Mouse (Mus musculus): ENCODE data around the gene Sufu. TPM values are rescaled to one million over a fixed set of nuclear protein-coding genes. Genes with fewer than 3 reads are reported as not detected.

The Sufu gene
- total and polyA plus RNA-seq, 2 experiments from 2014 or later, result 17.2 to 21.4 TPM

DNA sequence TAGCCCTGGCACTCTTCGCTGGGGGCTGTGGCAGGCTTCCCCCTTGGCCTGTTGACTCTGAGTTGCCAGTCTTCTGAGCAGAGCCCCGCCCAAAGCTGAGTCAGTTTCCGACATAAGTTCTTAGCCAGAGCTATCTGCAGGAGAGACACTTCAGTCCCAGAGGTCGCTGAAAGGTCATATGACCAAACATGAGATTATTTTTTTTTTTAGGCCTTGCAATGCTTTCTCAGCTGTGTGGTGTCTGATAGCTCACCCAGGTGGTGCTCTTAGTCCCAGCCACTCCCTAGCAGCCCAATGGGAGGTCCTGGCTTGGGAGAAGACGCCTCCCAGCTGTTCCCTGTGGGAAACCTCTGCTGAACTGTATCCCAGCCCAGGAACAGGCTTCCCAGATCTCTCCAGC is 82.1 kb downstream of the Sufu start:
- Histone ChIP-seq H3K4me2 (ENCODE audit: low read depth, low read length) (no peak overlapping the region), H3K27me3 (ENCODE audit: insufficient read depth, low read length) (no peaks in the 10 kb centered on the region), H3K9ac (replicated peaks; ENCODE audit: low read length) (no peak overlapping the region), H3K4me3 (ENCODE audit: low read length) (no peak overlapping the region), H3K36me3 (ENCODE audit: insufficient read depth, low read length) (peaks cover 11% of the 10 kb centered on the region), H3K9me3 (ENCODE audit: low read length) (no peaks in the 10 kb centered on the region), H3K4me1 (ENCODE audit: insufficient read depth, low read length) (peaks cover 18% of the 10 kb centered on the region), H3K27ac (peak overlapping the region; percentile 48; the same call in 1 of the 2 replicates)
- TF ChIP-seq CTCF (IDR thresholded peaks at IDR 0.05; ENCODE audit: low read depth), result no peak
- WGBS, result 76% methylated on average over 5 of the region's 5 CpGs
- DNase-seq (ENCODE audit: low spot score), result no peak
- ATAC-seq, result no peak

GRCm38 (mm10) chr19:46479306-46480075 is 82.8 kb downstream of the Sufu start:
- H3K4me3 ChIP-seq (ENCODE audit: low read length), result no peak overlapping the region
- DNase-seq (ENCODE audit: low spot score), result no peak
- peak overlapping the region; percentile 29; the same call in 1 of the 2 replicates for H3K27ac ChIP-seq
- no peak for ATAC-seq
- peaks cover 25% of the 10 kb centered on the region for H3K4me1 ChIP-seq (ENCODE audit: insufficient read depth, low read length)
- H3K4me2 ChIP-seq (ENCODE audit: low read depth, low read length), result no peak overlapping the region
- TF ChIP-seq CTCF (IDR thresholded peaks at IDR 0.05; ENCODE audit: low read depth), result no peak
- no peaks in the 10 kb centered on the region for H3K27me3 ChIP-seq (ENCODE audit: insufficient read depth, low read length)
- H3K36me3 ChIP-seq (ENCODE audit: insufficient read depth, low read length), result peaks cover 9% of the 10 kb centered on the region
- no peaks in the 10 kb centered on the region for H3K9me3 ChIP-seq (ENCODE audit: low read length)
- no peak overlapping the region; the same call in 1 of the 2 replicates for H3K9ac ChIP-seq (replicated peaks; ENCODE audit: low read length)
- WGBS, result 64% methylated on average over 21 of the region's 21 CpGs

GRCm38 (mm10) chr19:46480624-46481345 is 84.1 kb downstream of the Sufu start:
- WGBS, result 75% methylated on average over 10 of the region's 10 CpGs
- TF ChIP-seq CTCF (IDR thresholded peaks at IDR 0.05; ENCODE audit: low read depth), result no peak
- Histone ChIP-seq H3K9me3 (ENCODE audit: low read length) (no peaks in the 10 kb centered on the region), H3K9ac (replicated peaks; ENCODE audit: low read length) (no peak overlapping the region), H3K4me1 (ENCODE audit: insufficient read depth, low read length) (peaks cover 32% of the 10 kb centered on the region), H3K4me3 (ENCODE audit: low read length) (no peak overlapping the region), H3K27me3 (ENCODE audit: insufficient read depth, low read length) (no peaks in the 10 kb centered on the region), H3K27ac (peak overlapping the region; percentile 23; the same call in 1 of the 2 replicates), H3K4me2 (ENCODE audit: low read depth, low read length) (no peak overlapping the region), H3K36me3 (ENCODE audit: insufficient read depth, low read length) (0 out of 2 replicates have a peak, but pooled peaks cover under 1% of the 10 kb centered on the region)
- ATAC-seq (no peak), DNase-seq (ENCODE audit: low spot score) (no peak)

- WGBS, result 25% methylated on average over 3 of the region's 3 CpGs
- Histone ChIP-seq H3K36me3 (ENCODE audit: insufficient read depth, low read length) (0 out of 2 replicates have a peak, but pooled peaks cover 6% of the 10 kb centered on the region), H3K9me3 (ENCODE audit: low read length) (no peaks in the 10 kb centered on the region), H3K27ac (peak overlapping the region; percentile 23; the same call in 1 of the 2 replicates), H3K4me2 (ENCODE audit: low read depth, low read length) (no peak overlapping the region), H3K4me1 (ENCODE audit: insufficient read depth, low read length) (peaks cover 32% of the 10 kb centered on the region), H3K4me3 (ENCODE audit: low read length) (no peak overlapping the region), H3K27me3 (ENCODE audit: insufficient read depth, low read length) (no peaks in the 10 kb centered on the region), H3K9ac (replicated peaks; ENCODE audit: low read length) (no peak overlapping the region)
- no peak for TF ChIP-seq CTCF (IDR thresholded peaks at IDR 0.05; ENCODE audit: low read depth)
- ATAC-seq (no peak), DNase-seq (ENCODE audit: low spot score) (no peak)
Measured at GRCm38 (mm10) chr19:46481352-46481751, 84.7 kb downstream of the Sufu start.

DNA sequence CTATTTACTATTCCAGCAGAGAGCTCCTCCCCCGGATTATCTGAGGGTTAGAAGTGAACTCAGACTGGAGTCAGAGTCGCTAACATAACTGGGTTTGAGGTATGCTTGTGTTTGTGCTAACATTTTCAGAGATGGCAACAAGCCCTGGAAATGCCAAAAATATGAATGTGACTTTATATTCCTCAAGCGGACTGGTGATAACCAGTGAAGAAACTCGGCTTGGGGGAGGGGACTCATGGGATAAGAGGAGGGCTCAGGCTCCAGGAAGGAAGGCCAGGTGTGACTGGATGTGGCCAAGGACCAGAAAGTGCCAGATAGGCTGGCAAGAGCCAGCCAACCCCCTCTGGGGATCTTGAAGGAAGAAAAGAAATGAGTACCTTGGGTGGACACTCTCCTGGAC is 85.1 kb downstream of the Sufu start:
- 0 out of 2 replicates have a peak, but pooled peaks cover 10% of the 10 kb centered on the region for H3K36me3 ChIP-seq (ENCODE audit: insufficient read depth, low read length)
- no peak overlapping the region for H3K4me2 ChIP-seq (ENCODE audit: low read depth, low read length)
- DNase-seq (ENCODE audit: low spot score) (no peak), ATAC-seq (no peak)
- peak overlapping the region; percentile 23; the same call in 1 of the 2 replicates for H3K27ac ChIP-seq
- 30% methylated on average over 4 of the region's 4 CpGs for WGBS
- H3K4me1 ChIP-seq (ENCODE audit: insufficient read depth, low read length), result peaks cover 32% of the 10 kb centered on the region
- H3K9ac ChIP-seq (replicated peaks; ENCODE audit: low read length), result no peak overlapping the region
- no peaks in the 10 kb centered on the region for H3K27me3 ChIP-seq (ENCODE audit: insufficient read depth, low read length)
- H3K9me3 ChIP-seq (ENCODE audit: low read length), result no peaks in the 10 kb centered on the region
- no peak overlapping the region for H3K4me3 ChIP-seq (ENCODE audit: low read length)
- no peak for TF ChIP-seq CTCF (IDR thresholded peaks at IDR 0.05; ENCODE audit: low read depth)

DNA sequence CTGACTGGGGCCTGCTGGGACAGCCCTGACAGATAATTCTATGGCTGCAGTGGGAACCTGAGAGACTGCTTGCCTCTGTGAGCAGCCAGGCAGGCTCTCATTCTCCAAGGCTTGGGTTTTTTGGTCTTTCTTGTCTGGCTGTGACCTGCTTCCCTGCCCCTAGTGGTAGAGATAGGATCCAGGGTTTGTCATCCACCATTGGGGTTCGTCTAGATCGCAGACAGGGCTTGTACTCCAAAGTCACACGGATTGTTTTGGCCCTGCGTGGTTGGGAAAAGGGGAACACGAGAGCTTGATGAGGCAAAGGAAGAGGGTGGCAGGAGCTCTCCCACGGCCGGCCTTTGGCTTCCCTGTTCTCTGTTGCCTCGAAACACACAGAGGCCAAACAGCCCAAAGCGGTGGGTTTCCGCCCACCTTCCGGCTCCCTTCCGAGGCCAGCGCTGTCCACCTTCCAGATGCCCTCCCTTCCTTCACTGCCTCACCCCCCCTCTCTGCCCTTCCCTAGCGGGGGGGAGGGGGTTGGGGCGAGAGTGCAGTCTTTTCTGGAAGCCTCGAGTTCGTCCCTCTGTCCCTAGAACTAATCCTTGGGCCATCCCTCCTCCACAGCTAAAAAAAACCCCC is 86.3 kb downstream of the Sufu start:
- Histone ChIP-seq H3K9me3 (ENCODE audit: low read length) (no peaks in the 10 kb centered on the region), H3K4me2 (ENCODE audit: low read depth, low read length) (no peak overlapping the region), H3K27me3 (ENCODE audit: insufficient read depth, low read length) (no peaks in the 10 kb centered on the region), H3K4me1 (ENCODE audit: insufficient read depth, low read length) (peaks cover 27% of the 10 kb centered on the region), H3K4me3 (ENCODE audit: low read length) (no peak overlapping the region), H3K36me3 (ENCODE audit: insufficient read depth, low read length) (0 out of 2 replicates have a peak, but pooled peaks cover 12% of the 10 kb centered on the region), H3K9ac (replicated peaks; ENCODE audit: low read length) (no peak overlapping the region), H3K27ac (peak overlapping the region; percentile 83)
- WGBS, result 41% methylated on average over 15 of the region's 17 CpGs
- peak; percentile 67 for TF ChIP-seq CTCF (IDR thresholded peaks at IDR 0.05; ENCODE audit: low read depth)
- peak; percentile 21; the same call in 1 of the 2 replicates for ATAC-seq
- peak; percentile 55 for DNase-seq (ENCODE audit: low spot score)
